Mouse (Mus musculus) large intestine, adult 2 months (tissue): ENCODE measurements around the gene Foxj2. TPM values are rescaled to one million over a fixed set of nuclear protein-coding genes. Genes with fewer than 3 reads are reported as not detected.

Experiments used
- DNase-seq: peaks from one replicate; pipeline ENCODE4 v3.0.0-alpha.2; 2012; ENCODE audit warnings: low read depth, low spot score
- WGBS: fragments of 180-500 bp; shearing (Covaris S2); methylation state at CpG from one replicate; pipeline ENCODE4 v1.1.7; 2018; 5-methylcytosine and 5-hydroxymethylcytosine counted together
- polyA plus RNA-seq: library from polyadenylated mRNA; depleted of rRNA; stranded (reverse); fragments of >200 nt; gene quantifications from 2 replicates; pipeline ENCODE4 v1.2.3, GENCODE M21; 2012; rRNA removed

Foxj2 gene
- polyA plus RNA-seq, 1 experiment = 7.6 TPM

GRCm38 (mm10) chr6:122862871-122863270 is 43.2 kb downstream of the Foxj2 start:
- 87% methylated on average over 1 of the region's 1 CpGs for WGBS
- no peak for DNase-seq

- DNase-seq = no peak
- WGBS = 53% methylated on average over 4 of the region's 4 CpGs
Observed at GRCm38 (mm10) chr6:122867914-122868313, 48.2 kb downstream of the Foxj2 start.

- DNase-seq = no peak
- WGBS = 50% methylated on average over 11 of the region's 11 CpGs
Observed at GRCm38 (mm10) chr6:122869846-122870245, 50.1 kb downstream of the Foxj2 start.

GRCm38 (mm10) chr6:122872800-122873199 is 53.1 kb downstream of the Foxj2 start:
- DNase-seq = no peak
- 91% methylated on average over 5 of the region's 5 CpGs for WGBS

GRCm38 (mm10) chr6:122873871-122874719 is 54.4 kb downstream of the Foxj2 start, which contains the start of gene Necap1:
Gene Necap1 (plus strand): TSS chr6:122874474.
- WGBS = 5% methylated on average over 43 of the region's 43 CpGs
- peak; percentile 86 for DNase-seq

- WGBS = under 1% methylated on average over 31 of the region's 31 CpGs
- DNase-seq = peak; percentile 6
Observed at GRCm38 (mm10) chr6:122874720-122875389, 55.1 kb downstream of the Foxj2 start.

GRCm38 (mm10) chr6:122879141-122879735 is 59.5 kb downstream of the Foxj2 start:
- 67% methylated on average over 7 of the region's 7 CpGs for WGBS
- DNase-seq = no peak

- 63% methylated on average over 7 of the region's 7 CpGs for WGBS
- DNase-seq = no peak
Observed at GRCm38 (mm10) chr6:122879781-122880505, 60.2 kb downstream of the Foxj2 start.

- WGBS = 95% methylated on average over 12 of the region's 12 CpGs
- DNase-seq = no peak
Observed at GRCm38 (mm10) chr6:122881287-122881686, 61.6 kb downstream of the Foxj2 start.

- 86% methylated on average over 9 of the region's 9 CpGs for WGBS
- DNase-seq = no peak
Observed at GRCm38 (mm10) chr6:122883603-122884002, 63.9 kb downstream of the Foxj2 start.

GRCm38 (mm10) chr6:122889599-122889998 is 69.9 kb downstream of the Foxj2 start:
- WGBS = 89% methylated on average over 2 of the region's 2 CpGs
- DNase-seq = no peak

GRCm38 (mm10) chr6:122892442-122893049 is 72.8 kb downstream of the Foxj2 start:
- WGBS = 10% methylated on average over 2 of the region's 2 CpGs
- peak; percentile 32 for DNase-seq

Other genes with a start within 250 kb of the Foxj2 start
- gene Apobec1, start 217.5 kb upstream of the Foxj2 start, polyA plus RNA-seq = 14.3 and 25.6 TPM in 2 replicates
- 0.11 and 0.19 TPM in 2 replicates for gene Gdf3, start 209.8 kb upstream of the Foxj2 start, polyA plus RNA-seq
- gene Dppa3, start 193.5 kb upstream of the Foxj2 start, polyA plus RNA-seq = not detected in 2 replicates
- 0.10 TPM in 1 of 2 replicates, not detected in the other for gene Nanog, start 112.4 kb upstream of the Foxj2 start, polyA plus RNA-seq
- 2.1 and 2.8 TPM in 2 replicates for gene Slc2a3, start 18.3 kb upstream of the Foxj2 start, polyA plus RNA-seq
- 2.0 and 4.0 TPM in 2 replicates for gene C3ar1, start 36.2 kb downstream of the Foxj2 start, polyA plus RNA-seq
- 18.8 and 24.5 TPM in 2 replicates for gene Necap1, start 54.6 kb downstream of the Foxj2 start, polyA plus RNA-seq
- gene Clec4a1, start 101.9 kb downstream of the Foxj2 start, polyA plus RNA-seq = 2.8 and 3.5 TPM in 2 replicates
- 0.88 and 1.2 TPM in 2 replicates for gene Clec4a3, start 132.6 kb downstream of the Foxj2 start, polyA plus RNA-seq
- gene Clec4a4, start 170.5 kb downstream of the Foxj2 start, polyA plus RNA-seq = 0.15 TPM in 1 of 2 replicates, not detected in the other
- gene Clec4b1, start 230.0 kb downstream of the Foxj2 start, polyA plus RNA-seq = 0.55 and 0.80 TPM in 2 replicates